Mouse (Mus musculus) hindbrain, embryonic 14.5 days (tissue): Measurements from ENCODE around the gene Aktip. TPM values are rescaled to one million over a fixed set of nuclear protein-coding genes. Genes with fewer than 3 reads are reported as not detected.

Experiments used
- ATAC-seq: fragments of 200-750 bp; cut with Nextera tagmentation; 2 replicates; pipeline ENCODE4 v1.8.0; 2017; ENCODE audit warnings: moderate number of reproducible peaks, mild to moderate bottlenecking, moderate TSS enrichment, moderate library complexity; ENCODE audit not compliant: low FRiP score
- DNase-seq: peaks from one replicate; pipeline ENCODE4 v3.0.0-alpha.2; 2015; ENCODE audit warnings: low spot score
- H3K27ac ChIP-seq: fragments of 300-500 bp; sonication (generic); 2 replicates; pipeline ENCODE4 v1.5.1; 2014; ENCODE audit warnings: mild to moderate bottlenecking, moderate library complexity
- H3K27me3 ChIP-seq: fragments of 300-500 bp; sonication (generic); 2 replicates; pipeline ENCODE4 v1.6.1; 2014; ENCODE audit warnings: mild to moderate bottlenecking, low read length, mixed read lengths; ENCODE audit not compliant: control insufficient read depth, insufficient read depth
- H3K36me3 ChIP-seq: fragments of 300-500 bp; sonication (generic); replicated peaks from 2 replicates; pipeline ENCODE4 v1.6.1; 2014; ENCODE audit not compliant: control insufficient read depth, insufficient read depth
- H3K4me1 ChIP-seq: fragments of 300-500 bp; sonication (generic); replicated peaks from 2 replicates; pipeline ENCODE4 v1.6.1; 2014; ENCODE audit warnings: antibody characterized with exemption, low read length, mixed read lengths; ENCODE audit not compliant: control insufficient read depth, insufficient read depth
- H3K4me2 ChIP-seq: fragments of 300-500 bp; sonication (generic); replicated peaks from 2 replicates; pipeline ENCODE4 v1.6.1; 2014; ENCODE audit warnings: mild to moderate bottlenecking, moderate library complexity
- H3K4me3 ChIP-seq: fragments of 300-500 bp; sonication (generic); replicated peaks from 2 replicates; pipeline ENCODE4 v1.5.1; 2014; ENCODE audit warnings: mild to moderate bottlenecking, low read length
- H3K9ac ChIP-seq: fragments of 300-500 bp; sonication (generic); 2 replicates; pipeline ENCODE4 v1.6.1; 2014
- H3K9me3 ChIP-seq: fragments of 300-500 bp; sonication (generic); 2 replicates; pipeline ENCODE4 v1.6.1; 2016; ENCODE audit warnings: low read length; ENCODE audit not compliant: control insufficient read depth
- WGBS: fragments of 180-500 bp; shearing (Covaris S2); extraction: QIAGEN DNeasy Blood & Tissue Kit; methylation state at CpG from one replicate; pipeline ENCODE4 v1.1.7; 2014; 5-methylcytosine and 5-hydroxymethylcytosine counted together
- polyA plus RNA-seq: library from polyadenylated mRNA; unstranded; fragments of >200 nt; fragmentation: Nextera tagmentation; extraction: Ambion mirVana; gene quantifications from 2 replicates; pipeline ENCODE4 v1.2.1, GENCODE M21; 2014

Aktip gene
- polyA plus RNA-seq, 1 experiment from 2014 or later = 118 TPM

DNA sequence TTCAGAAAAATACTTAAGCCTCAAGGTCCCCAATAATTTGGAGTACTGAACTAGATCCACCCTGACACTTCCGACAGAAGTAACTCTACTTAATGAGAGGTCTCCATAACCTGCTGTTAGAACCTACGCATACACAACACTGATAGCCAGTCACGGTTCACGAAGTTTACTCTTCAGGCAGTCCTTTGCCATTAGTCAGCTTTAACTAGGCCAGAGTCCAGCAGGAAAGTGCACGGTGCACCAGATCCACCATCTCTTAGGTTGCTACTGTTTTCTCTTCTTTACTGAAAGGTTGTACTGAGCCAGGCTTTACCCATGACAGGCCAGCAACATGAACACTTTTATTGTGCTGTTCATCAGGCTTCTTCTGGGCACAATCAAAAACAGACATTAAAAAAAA is 75.5 kb downstream of the Aktip start:
- WGBS = 94% methylated on average over 5 of the region's 5 CpGs
- no peak overlapping the region for H3K4me3 ChIP-seq
- no peak for ATAC-seq

GRCm38 (mm10) chr8:91118131-91118530 is 81.6 kb downstream of the Aktip start:
- Histone ChIP-seq H3K9ac (no peak overlapping the region), H3K27me3 (no peaks in the 10 kb centered on the region), H3K4me2 (no peak overlapping the region), H3K4me3 (no peak overlapping the region), H3K27ac (no peak overlapping the region), H3K36me3 (peaks cover 98% of the 10 kb centered on the region), H3K4me1 (no peaks in the 10 kb centered on the region), H3K9me3 (no peaks in the 10 kb centered on the region)
- no peak for DNase-seq
- 76% methylated on average over 3 of the region's 3 CpGs for WGBS
- ATAC-seq = no peak

More for the DNA sequence above, 75.5 kb downstream of the Aktip start:
- peaks cover 98% of the 10 kb centered on the region for H3K36me3 ChIP-seq
- no peak for DNase-seq
- no peaks in the 10 kb centered on the region for H3K9me3 ChIP-seq
- H3K27ac ChIP-seq = no peak overlapping the region
- H3K4me2 ChIP-seq = no peak overlapping the region
- no peaks in the 10 kb centered on the region for H3K4me1 ChIP-seq
- no peaks in the 10 kb centered on the region for H3K27me3 ChIP-seq
- no peak overlapping the region for H3K9ac ChIP-seq

- ATAC-seq (no peak), DNase-seq (no peak)
- Histone ChIP-seq H3K4me3 (no peak overlapping the region), H3K9me3 (no peaks in the 10 kb centered on the region), H3K4me2 (no peak overlapping the region), H3K36me3 (peaks cover 98% of the 10 kb centered on the region), H3K27ac (no peak overlapping the region), H3K27me3 (no peaks in the 10 kb centered on the region), H3K4me1 (no peaks in the 10 kb centered on the region), H3K9ac (no peak overlapping the region)
- 90% methylated on average over 4 of the region's 4 CpGs for WGBS
Observed at GRCm38 (mm10) chr8:91117537-91117936, 82.2 kb downstream of the Aktip start.

DNA sequence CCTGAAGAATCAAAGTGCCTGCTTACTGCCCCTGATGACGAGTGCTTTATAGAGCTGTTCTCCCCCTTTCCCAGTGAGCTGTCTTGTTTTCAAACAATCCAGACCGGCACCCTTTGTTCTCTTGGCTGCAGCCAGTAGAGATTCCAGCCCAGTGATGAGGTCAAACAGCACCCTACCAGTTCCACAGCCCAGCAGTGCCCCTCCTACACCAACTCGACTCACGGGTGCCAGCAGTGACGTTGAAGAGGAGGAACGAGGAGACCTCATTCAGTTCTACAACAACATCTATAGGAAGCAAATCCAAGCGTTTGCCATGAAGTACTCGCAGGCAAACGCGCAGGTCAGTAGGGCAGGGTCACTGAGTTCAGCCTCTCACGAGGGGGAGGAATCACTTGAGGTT is 84.9 kb downstream of the Aktip start:
- DNase-seq (no peak), ATAC-seq (no peak)
- Histone ChIP-seq H3K36me3 (peaks cover 88% of the 10 kb centered on the region), H3K27me3 (no peaks in the 10 kb centered on the region), H3K27ac (no peak overlapping the region), H3K4me3 (no peak overlapping the region), H3K9me3 (no peaks in the 10 kb centered on the region), H3K4me2 (no peak overlapping the region), H3K4me1 (no peaks in the 10 kb centered on the region), H3K9ac (no peak overlapping the region)
- 76% methylated on average over 11 of the region's 11 CpGs for WGBS

DNA sequence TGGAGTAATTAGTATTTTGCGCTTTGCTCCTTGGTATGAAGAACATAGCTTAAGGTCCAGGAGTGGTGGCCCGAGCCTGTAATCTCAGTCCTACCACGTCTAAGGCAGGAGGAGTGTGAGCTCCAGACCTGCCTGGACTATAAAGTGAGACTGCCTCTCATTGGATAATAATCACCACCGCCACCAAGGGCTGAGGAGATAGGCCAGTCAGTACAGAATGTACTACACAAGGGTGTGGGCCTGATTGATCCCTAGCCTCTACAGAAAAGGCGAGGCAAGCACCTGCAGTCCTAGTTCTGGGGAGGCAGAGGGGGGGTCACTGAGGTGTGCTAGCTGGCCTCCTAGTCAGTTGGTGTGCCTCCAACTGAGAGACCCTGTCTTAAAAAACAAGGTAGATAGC is 85.3 kb downstream of the Aktip start:
- Histone ChIP-seq H3K4me1 (no peaks in the 10 kb centered on the region), H3K27ac (no peak overlapping the region), H3K36me3 (peaks cover 84% of the 10 kb centered on the region), H3K4me2 (no peak overlapping the region), H3K9ac (no peak overlapping the region), H3K27me3 (no peaks in the 10 kb centered on the region), H3K4me3 (no peak overlapping the region), H3K9me3 (no peaks in the 10 kb centered on the region)
- no peak for DNase-seq
- ATAC-seq = no peak
- WGBS = 96% methylated on average over 5 of the region's 5 CpGs

- DNase-seq (no peak), ATAC-seq (no peak)
- H3K27me3 ChIP-seq = no peaks in the 10 kb centered on the region
- H3K36me3 ChIP-seq = peaks cover 77% of the 10 kb centered on the region
- H3K4me2 ChIP-seq = no peak overlapping the region
- no peak overlapping the region for H3K4me3 ChIP-seq
- no peak overlapping the region for H3K27ac ChIP-seq
- H3K9ac ChIP-seq = no peak overlapping the region
- no peaks in the 10 kb centered on the region for H3K4me1 ChIP-seq
- 93% methylated on average over 5 of the region's 5 CpGs for WGBS
- no peaks in the 10 kb centered on the region for H3K9me3 ChIP-seq
Observed at GRCm38 (mm10) chr8:91111868-91112477, 87.8 kb downstream of the Aktip start.

- Histone ChIP-seq H3K9ac (no peak overlapping the region), H3K9me3 (no peaks in the 10 kb centered on the region), H3K27ac (no peak overlapping the region), H3K4me3 (no peak overlapping the region), H3K4me1 (no peaks in the 10 kb centered on the region), H3K4me2 (no peak overlapping the region), H3K27me3 (no peaks in the 10 kb centered on the region), H3K36me3 (peaks cover 58% of the 10 kb centered on the region)
- ATAC-seq (no peak), DNase-seq (no peak)
- 92% methylated on average over 12 of the region's 12 CpGs for WGBS
Observed at GRCm38 (mm10) chr8:91106271-91106670, 93.5 kb downstream of the Aktip start.

- no peak overlapping the region for H3K27ac ChIP-seq
Observed at GRCm38 (mm10) chr8:91098106-91098505, 101.7 kb downstream of the Aktip start.

GRCm38 (mm10) chr8:91094135-91094534 is 105.6 kb downstream of the Aktip start:
- 85% methylated on average over 5 of the region's 5 CpGs for WGBS
- no peaks in the 10 kb centered on the region for H3K9me3 ChIP-seq
- no peak overlapping the region for H3K9ac ChIP-seq
- H3K36me3 ChIP-seq = peaks cover 74% of the 10 kb centered on the region
- H3K27me3 ChIP-seq = no peaks in the 10 kb centered on the region
- no peak overlapping the region for H3K4me2 ChIP-seq
- DNase-seq (no peak), ATAC-seq (no peak)
- no peak overlapping the region for H3K4me3 ChIP-seq
- no peaks in the 10 kb centered on the region for H3K4me1 ChIP-seq
- H3K27ac ChIP-seq = no peak overlapping the region

More at GRCm38 (mm10) chr8:91098106-91098505, 101.7 kb downstream of the Aktip start:
- no peak for DNase-seq
- H3K9me3 ChIP-seq = no peaks in the 10 kb centered on the region
- H3K4me2 ChIP-seq = no peak overlapping the region
- no peaks in the 10 kb centered on the region for H3K4me1 ChIP-seq
- ATAC-seq = no peak
- 87% methylated on average over 6 of the region's 6 CpGs for WGBS
- H3K27me3 ChIP-seq = no peaks in the 10 kb centered on the region
- H3K36me3 ChIP-seq = peaks cover 69% of the 10 kb centered on the region
- H3K4me3 ChIP-seq = no peak overlapping the region
- no peak overlapping the region for H3K9ac ChIP-seq

GRCm38 (mm10) chr8:91089601-91090000 is 110.2 kb downstream of the Aktip start:
- Histone ChIP-seq H3K4me3 (no peak overlapping the region), H3K4me2 (no peak overlapping the region), H3K9me3 (no peaks in the 10 kb centered on the region), H3K27ac (no peak overlapping the region), H3K4me1 (no peaks in the 10 kb centered on the region), H3K9ac (no peak overlapping the region), H3K36me3 (peaks cover 76% of the 10 kb centered on the region), H3K27me3 (no peaks in the 10 kb centered on the region)
- DNase-seq = no peak
- WGBS = 95% methylated on average over 2 of the region's 2 CpGs
- no peak for ATAC-seq
